Mouse (Mus musculus) ES-E14 (cell line): ENCODE results near the gene Thrb. TPM values are rescaled to one million over a fixed set of nuclear protein-coding genes. Genes with fewer than 3 reads are reported as not detected.

Experiments
- DNase-seq: peaks from one replicate; pipeline ENCODE4 v3.0.0-alpha.2; 2013; ENCODE audit warnings: low read depth, low spot score
- H3K27ac ChIP-seq: 2 replicates; pipeline ENCODE4 v1.5.1; 2012; ENCODE audit warnings: low read depth, mild to moderate bottlenecking, low read length, moderate library complexity, mixed read lengths; ENCODE audit not compliant: poor library complexity, insufficient read depth, severe bottlenecking
- H3K36me3 ChIP-seq: 2 replicates; pipeline ENCODE4 v1.6.1; 2012; ENCODE audit warnings: mild to moderate bottlenecking, low read length, moderate library complexity, mixed read lengths; ENCODE audit not compliant: control insufficient read depth, poor library complexity, insufficient read depth, severe bottlenecking
- H3K4me1 ChIP-seq, 2 experiments: fragments of 150-350 bp in 1 of 2; sonication (generic) in 1 of 2; 2 replicates each; pipeline ENCODE4 v1.6.1; 2012; ENCODE audit warnings: low read length in 2 of 2, mild to moderate bottlenecking in 1 of 2, mixed read lengths in 1 of 2; ENCODE audit not compliant: control insufficient read depth in 2 of 2, insufficient read depth in 2 of 2, poor library complexity in 1 of 2
- H3K4me3 ChIP-seq, 2 experiments: fragments of 150-350 bp in 1 of 2; sonication (generic) in 1 of 2; 2 replicates each; pipeline ENCODE4 v1.5.1; 2012; ENCODE audit warnings: low read length in 2 of 2, low read depth in 1 of 2, mild to moderate bottlenecking in 1 of 2, mixed read lengths in 1 of 2; ENCODE audit not compliant: insufficient read depth in 1 of 2, poor library complexity in 1 of 2, severe bottlenecking in 1 of 2
- H3K9ac ChIP-seq: 2 replicates; pipeline ENCODE4 v1.6.1; 2012; ENCODE audit warnings: low read depth, mild to moderate bottlenecking, low read length, mixed read lengths; ENCODE audit not compliant: poor library complexity, insufficient read depth, severe bottlenecking
- H3K9me3 ChIP-seq: fragments of 150-350 bp; sonication (generic); 2 replicates; pipeline ENCODE4 v1.6.1; 2012; ENCODE audit warnings: low read depth, mild to moderate bottlenecking, low read length; ENCODE audit not compliant: control insufficient read depth, insufficient read depth
- CHD2 ChIP-seq: IDR thresholded peaks from 2 replicates; pipeline ENCODE4 v1.6.1; 2014; ENCODE audit warnings: mild to moderate bottlenecking, low read depth, low read length, inconsistent platforms
- HCFC1 ChIP-seq: IDR thresholded peaks from 2 replicates; pipeline ENCODE4 v1.6.1; 2012; ENCODE audit warnings: low read length, inconsistent platforms, borderline replicate concordance; ENCODE audit not compliant: insufficient read depth
- MAFK ChIP-seq: IDR thresholded peaks from 2 replicates; pipeline ENCODE4 v1.6.1; 2014; ENCODE audit warnings: mild to moderate bottlenecking, low read depth, low read length, inconsistent platforms; ENCODE audit not compliant: insufficient read depth
- ZC3H11A ChIP-seq: IDR thresholded peaks from 2 replicates; pipeline ENCODE4 v1.6.1; 2012; ENCODE audit warnings: low read depth, mild to moderate bottlenecking, inconsistent platforms, low read length, borderline replicate concordance
- ZNF384 ChIP-seq: IDR thresholded peaks from 2 replicates; pipeline ENCODE4 v1.6.1; 2012; ENCODE audit warnings: low read depth, low read length, inconsistent platforms
- in situ Hi-C, 2 experiments: fragments of 600-800 bp; cut with MboI; formaldehyde crosslinking; loops; one replicate each; pipeline ENCODE4 v1.15.1; 2025; ENCODE audit warnings: low sequenced_read_pairs in 2 of 2, inconsistent platforms in 1 of 2; ENCODE audit not compliant: unreplicated experiment in 2 of 2
- total RNA-seq: library from RNA; depleted of rRNA; stranded (reverse); fragments of 300-350 nt; gene quantifications from 2 replicates; pipeline ENCODE4 v1.2.3, GENCODE M21; 2012

Gene Thrb
- total RNA-seq, 1 experiment, result 0.76 TPM

GRCm38 (mm10) chr14:17954038-17954437 lies 294.0 kb downstream of the Thrb start:
- no peaks in the 10 kb centered on the region for H3K4me1 ChIP-seq
- no peak overlapping the region for H3K4me3 ChIP-seq
- no peak overlapping the region for H3K27ac ChIP-seq
- TF ChIP-seq CHD2 (no peak), ZC3H11A (no peak), MAFK (no peak), ZNF384 (no peak), HCFC1 (no peak)
- no peaks in the 10 kb centered on the region for H3K9me3 ChIP-seq
- in situ Hi-C loops, result no loop called here
- no peaks in the 10 kb centered on the region for H3K36me3 ChIP-seq
- no peak overlapping the region for H3K9ac ChIP-seq
- no peak for DNase-seq

GRCm38 (mm10) chr14:17959901-17960300 lies 299.8 kb downstream of the Thrb start:
- in situ Hi-C loops, result no loop called here
- no peaks in the 10 kb centered on the region for H3K4me1 ChIP-seq
- H3K36me3 ChIP-seq, result no peaks in the 10 kb centered on the region
- no peak overlapping the region for H3K27ac ChIP-seq
- no peaks in the 10 kb centered on the region for H3K9me3 ChIP-seq
- TF ChIP-seq ZNF384, result no peak
- no peak for TF ChIP-seq HCFC1
- TF ChIP-seq ZC3H11A, result no peak
- TF ChIP-seq MAFK, result no peak
- TF ChIP-seq CHD2, result no peak
- no peak overlapping the region for H3K9ac ChIP-seq
- no peak overlapping the region for H3K4me3 ChIP-seq
- no peak for DNase-seq

GRCm38 (mm10) chr14:17967117-17967726 lies 307.2 kb downstream of the Thrb start:
- H3K36me3 ChIP-seq, result no peaks in the 10 kb centered on the region
- H3K4me1 ChIP-seq, result no peaks in the 10 kb centered on the region
- in situ Hi-C loops, result no loop called here
- TF ChIP-seq HCFC1 (no peak), ZC3H11A (peak; percentile 38; the same call in 1 of the 2 replicates), ZNF384 (no peak), MAFK (no peak), CHD2 (no peak)
- H3K9me3 ChIP-seq, result no peaks in the 10 kb centered on the region
- no peak overlapping the region for H3K9ac ChIP-seq
- peak; percentile 35 for DNase-seq
- no peak overlapping the region for H3K4me3 ChIP-seq
- no peak overlapping the region for H3K27ac ChIP-seq

GRCm38 (mm10) chr14:17972132-17972531 lies 312.1 kb downstream of the Thrb start:
- Histone ChIP-seq H3K9ac (no peak overlapping the region), H3K27ac (no peak overlapping the region), H3K9me3 (no peaks in the 10 kb centered on the region), H3K4me1 (no peaks in the 10 kb centered on the region), H3K36me3 (no peaks in the 10 kb centered on the region), H3K4me3 (no peak overlapping the region)
- in situ Hi-C loops, result no loop called here
- no peak for TF ChIP-seq ZC3H11A
- no peak for TF ChIP-seq CHD2
- no peak for TF ChIP-seq MAFK
- no peak for TF ChIP-seq HCFC1
- TF ChIP-seq ZNF384, result no peak
- DNase-seq, result no peak
